Mouse (Mus musculus) liver, embryonic 16.5 days (tissue): ENCODE measurements at regions not wholly inside any gene's neighbourhood (a gene's known extent, or its start where the extent isn't known, plus 50 kb on each side); places are given as distances from the start of the nearest gene placed in this dataset.

Experiments
- ATAC-seq: fragments of 200-750 bp; cut with Nextera tagmentation; 2 replicates; pipeline ENCODE4 v1.8.0; 2017; ENCODE audit warnings: low read depth, mild to moderate bottlenecking, moderate number of reproducible peaks, moderate library complexity
- H3K27ac ChIP-seq: fragments of 300-500 bp; sonication (generic); 2 replicates; pipeline ENCODE4 v1.5.1; 2014; ENCODE audit warnings: mild to moderate bottlenecking, low read length
- H3K27me3 ChIP-seq: fragments of 300-500 bp; sonication (generic); 2 replicates; pipeline ENCODE4 v1.6.1; 2014; ENCODE audit warnings: low read depth, low read length, mixed read lengths; ENCODE audit not compliant: control insufficient read depth, insufficient read depth
- H3K36me3 ChIP-seq: fragments of 300-500 bp; sonication (generic); 2 replicates; pipeline ENCODE4 v1.6.1; 2014; ENCODE audit warnings: mild to moderate bottlenecking; ENCODE audit not compliant: control insufficient read depth, insufficient read depth
- H3K4me1 ChIP-seq: fragments of 300-500 bp; sonication (generic); 2 replicates; pipeline ENCODE4 v1.6.1; 2014; ENCODE audit warnings: low read depth, low read length, mixed read lengths; ENCODE audit not compliant: control insufficient read depth
- H3K4me2 ChIP-seq: fragments of 300-500 bp; sonication (generic); 2 replicates; pipeline ENCODE4 v1.6.1; 2014; ENCODE audit warnings: low read depth, low read length, mixed read lengths
- H3K4me3 ChIP-seq: fragments of 300-500 bp; sonication (generic); 2 replicates; pipeline ENCODE4 v1.5.1; 2014; ENCODE audit warnings: low read depth, mild to moderate bottlenecking, low read length
- H3K9ac ChIP-seq: fragments of 300-500 bp; sonication (generic); 2 replicates; pipeline ENCODE4 v1.6.1; 2014; ENCODE audit warnings: low read depth, low read length
- H3K9me3 ChIP-seq: fragments of 300-500 bp; sonication (generic); replicated peaks from 2 replicates; pipeline ENCODE4 v1.6.1; 2016; ENCODE audit warnings: low read length; ENCODE audit not compliant: control insufficient read depth
- WGBS: fragments of 180-500 bp; shearing (Covaris S2); extraction: QIAGEN DNeasy Blood & Tissue Kit; methylation state at CpG from one replicate; pipeline ENCODE4 v1.1.7; 2014; ENCODE audit not compliant: insufficient replicate concordance; 5-methylcytosine and 5-hydroxymethylcytosine counted together

- no peak overlapping the region for H3K4me2 ChIP-seq
- H3K36me3 ChIP-seq, result no peaks in the 10 kb centered on the region
- no peak for ATAC-seq
- WGBS, result 19% methylated on average over 1 of the region's 1 CpGs
- H3K27me3 ChIP-seq, result no peaks in the 10 kb centered on the region
- no peaks in the 10 kb centered on the region for H3K4me1 ChIP-seq
- no peak overlapping the region for H3K9ac ChIP-seq
- no peaks in the 10 kb centered on the region for H3K9me3 ChIP-seq
- no peak overlapping the region for H3K4me3 ChIP-seq
- H3K27ac ChIP-seq, result no peak overlapping the region
Observed at GRCm38 (mm10) chr6:140816359-140816758, 87.3 kb downstream of the Gm11077 start.

DNA sequence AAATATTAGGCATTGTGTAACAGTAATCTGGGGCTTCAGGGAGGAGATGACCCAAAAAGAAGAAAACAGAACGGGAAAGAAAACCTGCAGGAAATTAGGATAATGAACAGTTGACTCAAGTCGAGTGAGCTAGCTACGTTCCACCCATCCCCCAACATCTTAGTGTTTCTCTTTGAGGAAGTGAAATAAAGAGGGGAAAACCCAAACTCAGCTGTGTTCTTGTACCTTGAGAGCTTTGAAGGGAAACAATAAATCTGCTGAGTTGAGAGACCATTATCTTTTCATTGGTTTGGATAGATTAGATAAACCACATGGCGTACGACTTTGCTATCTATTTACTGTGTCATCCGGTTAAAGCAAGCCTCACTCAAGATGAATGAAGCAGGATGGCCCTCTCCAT is 87.7 kb downstream of the Gm11077 start:
- 0 out of 2 replicates have a peak, but pooled peaks have one; percentile 16 for ATAC-seq
- H3K4me1 ChIP-seq, result no peaks in the 10 kb centered on the region
- no peak overlapping the region for H3K4me3 ChIP-seq
- no peaks in the 10 kb centered on the region for H3K9me3 ChIP-seq
- H3K36me3 ChIP-seq, result no peaks in the 10 kb centered on the region
- 5% methylated on average over 6 of the region's 6 CpGs for WGBS
- H3K27me3 ChIP-seq, result no peaks in the 10 kb centered on the region
- no peak overlapping the region for H3K4me2 ChIP-seq
- no peak overlapping the region for H3K9ac ChIP-seq
- no peak overlapping the region for H3K27ac ChIP-seq

DNA sequence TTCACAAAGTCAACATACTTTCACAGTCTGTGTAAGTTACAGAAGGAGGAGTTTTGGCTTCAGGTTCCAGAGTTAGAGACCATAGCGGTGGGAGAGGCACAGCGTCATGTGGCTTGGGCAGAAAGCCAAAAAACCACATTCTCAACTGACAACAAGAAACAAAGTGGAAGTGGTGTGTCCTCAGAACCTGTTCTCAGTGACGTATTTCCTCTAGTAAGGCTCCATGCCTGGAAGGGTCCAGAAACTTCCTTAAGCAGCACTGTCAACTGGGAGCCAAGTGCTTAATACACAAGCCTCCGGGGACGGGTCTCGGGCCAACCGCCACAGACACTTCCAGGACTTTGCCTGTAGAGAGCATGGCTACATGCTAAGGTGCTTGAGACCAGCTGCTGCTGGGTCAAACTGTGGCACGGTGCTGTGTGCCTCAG is 90.4 kb downstream of the Gm11077 start:
- 44% methylated on average over 8 of the region's 8 CpGs for WGBS
- H3K27ac ChIP-seq, result no peak overlapping the region
- no peaks in the 10 kb centered on the region for H3K9me3 ChIP-seq
- ATAC-seq, result no peak
- H3K9ac ChIP-seq, result no peak overlapping the region
- no peaks in the 10 kb centered on the region for H3K36me3 ChIP-seq
- H3K4me2 ChIP-seq, result no peak overlapping the region
- H3K4me1 ChIP-seq, result no peaks in the 10 kb centered on the region
- no peak overlapping the region for H3K4me3 ChIP-seq
- no peaks in the 10 kb centered on the region for H3K27me3 ChIP-seq

GRCm38 (mm10) chr6:140826522-140826921 is 97.4 kb downstream of the Gm11077 start:
- Histone ChIP-seq H3K27me3 (no peaks in the 10 kb centered on the region), H3K9ac (no peak overlapping the region), H3K4me2 (no peak overlapping the region), H3K9me3 (no peaks in the 10 kb centered on the region), H3K4me1 (no peaks in the 10 kb centered on the region), H3K27ac (no peak overlapping the region), H3K4me3 (no peak overlapping the region), H3K36me3 (no peaks in the 10 kb centered on the region)
- no peak for ATAC-seq

GRCm38 (mm10) chr6:140827651-140828050 is 98.6 kb downstream of the Gm11077 start:
- ATAC-seq, result no peak
- H3K27ac ChIP-seq, result no peak overlapping the region
- no peaks in the 10 kb centered on the region for H3K9me3 ChIP-seq
- H3K27me3 ChIP-seq, result no peaks in the 10 kb centered on the region
- no peak overlapping the region for H3K4me2 ChIP-seq
- H3K4me1 ChIP-seq, result no peaks in the 10 kb centered on the region
- H3K4me3 ChIP-seq, result no peak overlapping the region
- H3K9ac ChIP-seq, result no peak overlapping the region
- no peaks in the 10 kb centered on the region for H3K36me3 ChIP-seq

DNA sequence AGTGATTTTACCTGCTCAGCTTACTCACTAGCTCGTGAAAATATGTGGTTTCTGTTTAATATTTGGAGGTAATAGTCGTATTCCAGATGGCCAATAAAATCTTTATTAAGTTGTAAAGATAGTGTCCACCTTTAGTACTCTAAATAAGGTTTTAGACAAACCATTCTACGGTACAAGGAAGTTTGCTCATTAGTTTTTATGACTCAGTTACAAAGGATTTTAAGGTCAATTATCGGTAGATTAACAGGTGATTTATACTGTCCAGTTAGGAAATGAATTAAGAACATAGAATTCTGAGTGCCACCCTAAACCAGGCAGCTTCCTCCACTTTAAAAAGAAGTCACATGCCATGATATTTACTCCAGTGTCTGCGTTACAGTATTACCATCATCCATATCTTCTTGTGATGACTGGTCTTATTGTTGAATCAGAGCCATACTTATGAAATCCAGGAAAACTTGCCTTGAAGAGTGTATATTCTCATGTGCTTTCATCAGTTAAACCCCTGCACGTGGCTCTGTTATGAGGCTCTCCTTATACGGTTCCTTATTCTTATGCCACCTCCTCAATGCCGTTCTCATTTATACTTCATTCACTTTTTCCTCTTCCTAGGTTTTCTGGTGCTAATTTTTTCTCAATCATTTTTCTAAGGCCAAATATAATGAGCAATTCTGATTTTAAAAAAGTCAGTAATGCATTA is 114.4 kb downstream of the Gm11077 start:
- ATAC-seq, result no peak

DNA sequence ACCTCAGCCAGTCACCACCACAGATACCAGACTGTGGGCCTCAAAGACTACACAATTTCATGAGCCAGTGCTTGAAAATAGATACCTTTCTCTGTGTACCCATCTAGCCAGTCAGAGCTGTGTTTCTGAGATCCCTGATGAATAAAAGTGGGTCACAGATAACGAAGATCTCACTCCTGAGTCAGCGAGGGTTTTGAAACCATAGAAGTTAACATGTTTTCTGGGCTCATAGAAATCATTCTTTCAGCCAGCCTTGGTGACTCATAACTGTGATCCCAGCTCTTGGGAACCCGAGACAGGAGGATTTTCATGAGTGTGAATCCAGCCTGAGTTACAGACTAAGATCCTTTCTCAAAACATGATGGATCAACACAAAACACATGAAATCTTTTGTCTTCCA is 118.1 kb downstream of the Gm11077 start:
- Histone ChIP-seq H3K27ac (no peak overlapping the region), H3K27me3 (no peaks in the 10 kb centered on the region), H3K36me3 (no peaks in the 10 kb centered on the region), H3K4me2 (no peak overlapping the region), H3K4me1 (no peaks in the 10 kb centered on the region), H3K9me3 (no peaks in the 10 kb centered on the region), H3K9ac (no peak overlapping the region), H3K4me3 (no peak overlapping the region)
- WGBS, result 48% methylated on average over 3 of the region's 3 CpGs
- no peak for ATAC-seq

More for the DNA sequence above, 114.4 kb downstream of the Gm11077 start:
- WGBS, result 60% methylated on average over 8 of the region's 8 CpGs
- no peak overlapping the region for H3K9ac ChIP-seq
- H3K4me1 ChIP-seq, result no peaks in the 10 kb centered on the region
- H3K9me3 ChIP-seq, result no peaks in the 10 kb centered on the region
- no peak overlapping the region for H3K4me3 ChIP-seq
- H3K27me3 ChIP-seq, result no peaks in the 10 kb centered on the region
- H3K27ac ChIP-seq, result no peak overlapping the region
- no peak overlapping the region for H3K4me2 ChIP-seq
- H3K36me3 ChIP-seq, result no peaks in the 10 kb centered on the region

GRCm38 (mm10) chr6:140852420-140852819 is 123.3 kb downstream of the Gm11077 start:
- WGBS, result 57% methylated on average over 5 of the region's 5 CpGs
- Histone ChIP-seq H3K4me2 (no peak overlapping the region), H3K27me3 (peaks cover 3% of the 10 kb centered on the region), H3K9me3 (no peaks in the 10 kb centered on the region), H3K9ac (no peak overlapping the region), H3K27ac (no peak overlapping the region), H3K4me1 (no peaks in the 10 kb centered on the region), H3K4me3 (no peak overlapping the region), H3K36me3 (no peaks in the 10 kb centered on the region)
- no peak for ATAC-seq

- peaks cover 3% of the 10 kb centered on the region for H3K27me3 ChIP-seq
- no peak overlapping the region for H3K27ac ChIP-seq
- no peak overlapping the region for H3K4me2 ChIP-seq
- ATAC-seq, result no peak
- H3K9ac ChIP-seq, result no peak overlapping the region
- no peaks in the 10 kb centered on the region for H3K9me3 ChIP-seq
- 39% methylated on average over 5 of the region's 5 CpGs for WGBS
- H3K4me3 ChIP-seq, result no peak overlapping the region
- H3K36me3 ChIP-seq, result no peaks in the 10 kb centered on the region
- H3K4me1 ChIP-seq, result no peaks in the 10 kb centered on the region
Observed at GRCm38 (mm10) chr6:140853508-140853907, 124.4 kb downstream of the Gm11077 start.
